Mouse (Mus musculus): Measurements from ENCODE around the gene Wdr43. TPM values are rescaled to one million over a fixed set of nuclear protein-coding genes. Genes with fewer than 3 reads are reported as not detected.

Gene Wdr43
- total and polyA plus RNA-seq, 2 experiments from 2014 or later = 14.4 to 22.5 TPM

- 0 out of 2 replicates have a peak, but pooled peaks cover 4% of the 10 kb centered on the region for H3K36me3 ChIP-seq (replicated peaks; ENCODE audit: control insufficient read depth, insufficient read depth, low read length)
- peak overlapping the region; percentile 92 for H3K4me3 ChIP-seq (ENCODE audit: low read depth, low read length)
- H3K27ac ChIP-seq (ENCODE audit: low read depth) = peak overlapping the region; percentile 40
- no peaks in the 10 kb centered on the region for H3K27me3 ChIP-seq (ENCODE audit: control insufficient read depth, insufficient read depth, low read length)
- H3K9me3 ChIP-seq (replicated peaks; ENCODE audit: control insufficient read depth, low read length) = no peaks in the 10 kb centered on the region
- peaks cover 17% of the 10 kb centered on the region for H3K4me1 ChIP-seq (ENCODE audit: control insufficient read depth, insufficient read depth)
- DNase-seq (ENCODE audit: low spot score) (no peak), ATAC-seq (ENCODE audit: insufficient read depth, low read depth) (peak; percentile 40)
- TF ChIP-seq EP300 (IDR thresholded peaks at IDR 0.05; ENCODE audit: low read depth) (no peak), CTCF (IDR thresholded peaks at IDR 0.05; ENCODE audit: low read depth) (no peak)
- under 1% methylated on average over 64 of the region's 73 CpGs for WGBS
- peak overlapping the region; percentile 84 for H3K9ac ChIP-seq (replicated peaks; ENCODE audit: low read depth, low read length)
- peak overlapping the region; percentile 77 for H3K4me2 ChIP-seq (ENCODE audit: low read depth, low read length)
Measured at GRCm38 (mm10) chr17:71616319-71617032, 781 bp downstream of the Wdr43 start.

DNA sequence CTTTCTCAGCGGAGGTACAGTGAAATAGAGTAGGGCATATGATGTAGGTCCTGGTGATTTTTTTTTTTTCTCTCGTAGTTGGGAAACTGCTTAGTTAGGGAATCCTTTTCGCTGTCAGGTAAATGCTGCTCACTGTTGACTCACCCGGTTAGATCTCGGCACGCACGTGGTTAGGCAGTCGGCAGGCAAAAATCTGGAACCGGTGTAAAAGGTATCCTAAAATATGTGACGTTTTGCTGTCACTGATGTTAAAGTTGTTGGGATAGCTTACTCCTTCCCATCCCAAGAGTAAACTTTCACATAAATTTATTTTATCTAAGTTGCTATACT lies 1.3 kb downstream of the Wdr43 start:
- 0% methylated on average over 10 of the region's 10 CpGs for WGBS
- H3K4me3 ChIP-seq (ENCODE audit: low read depth, low read length) = peak overlapping the region; percentile 92
- H3K4me1 ChIP-seq (ENCODE audit: control insufficient read depth, insufficient read depth) = peaks cover 17% of the 10 kb centered on the region
- H3K27ac ChIP-seq (ENCODE audit: low read depth) = no peak overlapping the region
- DNase-seq (ENCODE audit: low spot score) (no peak), ATAC-seq (ENCODE audit: insufficient read depth, low read depth) (no peak)
- H3K36me3 ChIP-seq (replicated peaks; ENCODE audit: control insufficient read depth, insufficient read depth, low read length) = 0 out of 2 replicates have a peak, but pooled peaks cover 4% of the 10 kb centered on the region
- H3K9ac ChIP-seq (replicated peaks; ENCODE audit: low read depth, low read length) = peak overlapping the region; percentile 84
- H3K4me2 ChIP-seq (ENCODE audit: low read depth, low read length) = peak overlapping the region; percentile 77
- H3K9me3 ChIP-seq (replicated peaks; ENCODE audit: control insufficient read depth, low read length) = no peaks in the 10 kb centered on the region
- TF ChIP-seq CTCF (IDR thresholded peaks at IDR 0.05; ENCODE audit: low read depth) = no peak
- TF ChIP-seq EP300 (IDR thresholded peaks at IDR 0.05; ENCODE audit: low read depth) = no peak
- no peaks in the 10 kb centered on the region for H3K27me3 ChIP-seq (ENCODE audit: control insufficient read depth, insufficient read depth, low read length)

- TF ChIP-seq CTCF (IDR thresholded peaks at IDR 0.05; ENCODE audit: low read depth) (no peak), EP300 (IDR thresholded peaks at IDR 0.05; ENCODE audit: low read depth) (no peak)
- H3K9ac ChIP-seq (replicated peaks; ENCODE audit: low read depth, low read length) = no peak overlapping the region
Measured at GRCm38 (mm10) chr17:71617974-71618373, 2.3 kb downstream of the Wdr43 start.

DNA sequence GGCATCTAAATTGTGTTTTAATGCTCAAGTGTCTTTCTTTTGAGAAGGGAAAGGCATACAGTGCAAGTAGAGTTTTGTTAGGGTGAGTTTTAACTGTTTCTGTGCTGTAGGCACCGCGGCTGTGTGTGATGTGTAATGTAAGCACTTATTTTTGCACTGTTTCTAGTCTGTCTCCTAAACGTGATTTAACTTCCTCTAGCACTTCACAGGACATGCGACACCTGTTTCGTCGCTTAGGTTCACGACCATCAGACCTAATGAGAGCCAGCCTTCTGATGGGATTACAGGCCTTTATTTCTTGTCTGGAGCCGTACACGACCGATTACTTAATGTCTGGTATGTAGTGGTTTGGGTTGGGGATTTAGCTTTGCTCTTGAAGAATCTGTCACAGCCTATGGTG lies 16.1 kb downstream of the Wdr43 start:
- DNase-seq (ENCODE audit: low spot score) (no peak), ATAC-seq (ENCODE audit: insufficient read depth, low read depth) (no peak)
- 87% methylated on average over 10 of the region's 10 CpGs for whole genome bisulfite sequencing
- Histone ChIP-seq H3K9me3 (replicated peaks; ENCODE audit: control insufficient read depth, low read length) (no peaks in the 10 kb centered on the region), H3K9ac (replicated peaks; ENCODE audit: low read depth, low read length) (no peak overlapping the region), H3K4me3 (ENCODE audit: low read depth, low read length) (no peak overlapping the region), H3K27me3 (ENCODE audit: control insufficient read depth, insufficient read depth, low read length) (no peaks in the 10 kb centered on the region), H3K27ac (ENCODE audit: low read depth) (no peak overlapping the region), H3K4me2 (ENCODE audit: low read depth, low read length) (no peak overlapping the region), H3K36me3 (replicated peaks; ENCODE audit: control insufficient read depth, insufficient read depth, low read length) (peaks cover 63% of the 10 kb centered on the region), H3K4me1 (ENCODE audit: control insufficient read depth, insufficient read depth) (no peaks in the 10 kb centered on the region)
- TF ChIP-seq CTCF (IDR thresholded peaks at IDR 0.05; ENCODE audit: low read depth) = no peak
- no peak for TF ChIP-seq EP300 (IDR thresholded peaks at IDR 0.05; ENCODE audit: low read depth)

More at GRCm38 (mm10) chr17:71617974-71618373, 2.3 kb downstream of the Wdr43 start:
- DNase-seq (ENCODE audit: low spot score) (no peak), ATAC-seq (ENCODE audit: insufficient read depth, low read depth) (no peak)
- H3K27me3 ChIP-seq (ENCODE audit: control insufficient read depth, insufficient read depth, low read length) = no peaks in the 10 kb centered on the region
- peak overlapping the region; percentile 92; the same call in 1 of the 2 replicates for H3K4me3 ChIP-seq (ENCODE audit: low read depth, low read length)
- WGBS = 46% methylated on average over 4 of the region's 4 CpGs
- H3K4me1 ChIP-seq (ENCODE audit: control insufficient read depth, insufficient read depth) = peaks cover 17% of the 10 kb centered on the region
- H3K27ac ChIP-seq (ENCODE audit: low read depth) = no peak overlapping the region
- no peaks in the 10 kb centered on the region for H3K9me3 ChIP-seq (replicated peaks; ENCODE audit: control insufficient read depth, low read length)
- H3K36me3 ChIP-seq (replicated peaks; ENCODE audit: control insufficient read depth, insufficient read depth, low read length) = 0 out of 2 replicates have a peak, but pooled peaks cover 4% of the 10 kb centered on the region
- peak overlapping the region; percentile 77 for H3K4me2 ChIP-seq (ENCODE audit: low read depth, low read length)

- Histone ChIP-seq H3K4me1 (ENCODE audit: control insufficient read depth, insufficient read depth) (no peaks in the 10 kb centered on the region), H3K4me3 (ENCODE audit: low read depth, low read length) (no peak overlapping the region), H3K27ac (ENCODE audit: low read depth) (no peak overlapping the region), H3K4me2 (ENCODE audit: low read depth, low read length) (no peak overlapping the region), H3K9ac (replicated peaks; ENCODE audit: low read depth, low read length) (no peak overlapping the region), H3K36me3 (replicated peaks; ENCODE audit: control insufficient read depth, insufficient read depth, low read length) (peaks cover 58% of the 10 kb centered on the region), H3K27me3 (ENCODE audit: control insufficient read depth, insufficient read depth, low read length) (no peaks in the 10 kb centered on the region), H3K9me3 (replicated peaks; ENCODE audit: control insufficient read depth, low read length) (no peaks in the 10 kb centered on the region)
- ATAC-seq (ENCODE audit: insufficient read depth, low read depth) = no peak
- TF ChIP-seq CTCF (IDR thresholded peaks at IDR 0.05; ENCODE audit: low read depth) (no peak), EP300 (IDR thresholded peaks at IDR 0.05; ENCODE audit: low read depth) (no peak)
- no peak for DNase-seq (ENCODE audit: low spot score)
- 74% methylated on average over 8 of the region's 8 CpGs for WGBS
Measured at GRCm38 (mm10) chr17:71633350-71633749, 17.7 kb downstream of the Wdr43 start.

- H3K9me3 ChIP-seq (replicated peaks; ENCODE audit: control insufficient read depth, low read length) = no peaks in the 10 kb centered on the region
- 76% methylated on average over 8 of the region's 8 CpGs for WGBS
- no peak for ATAC-seq (ENCODE audit: insufficient read depth, low read depth)
- H3K27ac ChIP-seq (ENCODE audit: low read depth) = no peak overlapping the region
- no peak overlapping the region for H3K9ac ChIP-seq (replicated peaks; ENCODE audit: low read depth, low read length)
- no peak for DNase-seq (ENCODE audit: low spot score)
- TF ChIP-seq CTCF (IDR thresholded peaks at IDR 0.05; ENCODE audit: low read depth) (no peak), EP300 (IDR thresholded peaks at IDR 0.05; ENCODE audit: low read depth) (no peak)
- no peak overlapping the region for H3K4me3 ChIP-seq (ENCODE audit: low read depth, low read length)
- H3K4me1 ChIP-seq (ENCODE audit: control insufficient read depth, insufficient read depth) = no peaks in the 10 kb centered on the region
- H3K36me3 ChIP-seq (replicated peaks; ENCODE audit: control insufficient read depth, insufficient read depth, low read length) = peaks cover 71% of the 10 kb centered on the region
- H3K4me2 ChIP-seq (ENCODE audit: low read depth, low read length) = no peak overlapping the region
- H3K27me3 ChIP-seq (ENCODE audit: control insufficient read depth, insufficient read depth, low read length) = no peaks in the 10 kb centered on the region
Measured at GRCm38 (mm10) chr17:71636786-71637185, 21.1 kb downstream of the Wdr43 start.

Data from heart, postnatal 0 days (tissue).